ENCODE assay signal across 7 mouse cellular contexts in the genomic region with DNA sequence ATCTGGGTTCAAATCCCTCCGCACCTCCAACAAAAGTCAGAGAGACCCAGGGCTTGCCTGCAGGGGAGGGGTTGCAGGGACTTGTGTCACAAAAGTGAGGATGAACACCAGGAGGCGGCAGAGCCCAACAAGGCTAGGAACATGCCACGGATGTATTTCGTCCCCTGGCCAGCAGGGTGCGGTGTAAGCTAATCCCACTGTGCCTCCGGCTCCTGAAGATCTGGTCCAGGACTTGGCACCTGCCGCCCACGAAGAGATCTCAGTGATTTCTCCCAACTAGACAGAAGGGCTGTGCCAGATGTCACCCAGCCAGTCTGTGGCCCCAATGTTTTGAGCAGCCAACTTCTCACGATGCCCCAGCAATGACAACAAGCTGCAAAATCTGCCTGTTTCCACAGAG. TPM values are rescaled to one million over a fixed set of nuclear protein-coding genes. Genes with fewer than 3 reads are reported as not detected.
DNase-seq lines count a peak whose midpoint lies in the region; ATAC-seq and TF ChIP-seq lines count a peak whose summit lies in the region.

No protein-coding gene starts in this region.

- 0 out of 2 replicates have a peak, but pooled peaks have one; percentile 42 for ATAC-seq in embryonic facial prominence, embryonic 11.5 days (replicated peaks; ENCODE audit: insufficient number of reproducible peaks, low FRiP score, low TSS enrichment, low read depth)
- peak; percentile 94 for ATAC-seq in granulocyte monocyte progenitor cell, adult 5-6 weeks (replicated peaks; ENCODE audit: poor library complexity, severe bottlenecking)
- peak; percentile 61 for ATAC-seq in intestine, postnatal 0 days
- ATAC-seq in midbrain, embryonic 11.5 days (ENCODE audit: low FRiP score) = peak; percentile 52; the same call in 1 of the 2 replicates

- H3K9me3 ChIP-seq in embryonic facial prominence, embryonic 11.5 days (replicated peaks; ENCODE audit: control insufficient read depth, low read length) = no peaks in the 10 kb centered on the region
- no peaks in the 10 kb centered on the region for H3K9me3 ChIP-seq in intestine, postnatal 0 days (ENCODE audit: control insufficient read depth)
- no peaks in the 10 kb centered on the region for H3K9me3 ChIP-seq in midbrain, embryonic 11.5 days (ENCODE audit: control insufficient read depth, low read length)

- no peaks in the 10 kb centered on the region for H3K4me1 ChIP-seq in embryonic facial prominence, embryonic 11.5 days (ENCODE audit: control insufficient read depth, insufficient read depth, low read length)
- no peaks in the 10 kb centered on the region; the same call in 1 of the 2 replicates for H3K4me1 ChIP-seq in intestine, postnatal 0 days (replicated peaks; ENCODE audit: control insufficient read depth, insufficient read depth, low read length)
- H3K4me1 ChIP-seq in midbrain, embryonic 11.5 days (ENCODE audit: control insufficient read depth, insufficient read depth, low read length) = 0 out of 2 replicates have a peak, but pooled peaks cover 2% of the 10 kb centered on the region

- no peak overlapping the region for H3K9ac ChIP-seq in embryonic facial prominence, embryonic 11.5 days (replicated peaks; ENCODE audit: low read length)
- no peak overlapping the region for H3K9ac ChIP-seq in intestine, postnatal 0 days (ENCODE audit: low read depth, low read length)
- H3K9ac ChIP-seq in midbrain, embryonic 11.5 days (ENCODE audit: low read length) = peak overlapping the region; percentile 24; the same call in 1 of the 2 replicates

- no peaks in the 10 kb centered on the region for H3K27me3 ChIP-seq in embryonic facial prominence, embryonic 11.5 days (ENCODE audit: control insufficient read depth, insufficient read depth, low read length)
- H3K27me3 ChIP-seq in intestine, postnatal 0 days (replicated peaks; ENCODE audit: control insufficient read depth, insufficient read depth, low read length) = no peaks in the 10 kb centered on the region
- H3K27me3 ChIP-seq in midbrain, embryonic 11.5 days (ENCODE audit: control insufficient read depth, insufficient read depth, low read length) = no peaks in the 10 kb centered on the region

- peak; percentile 99 for TF ChIP-seq CTCF in intestine, postnatal 0 days (IDR thresholded peaks at IDR 0.05; ENCODE audit: low read depth)

- intact Hi-C loops in left cerebral cortex, postnatal 36 days (cut with DNase I) = loop anchor here (2.0 kb wide), 1 partner anchor 39 kb away; a partner anchor contains a TSS

- H3K4me3 ChIP-seq in embryonic facial prominence, embryonic 11.5 days (ENCODE audit: low read depth, low read length) = no peak overlapping the region
- no peak overlapping the region for H3K4me3 ChIP-seq in intestine, postnatal 0 days (ENCODE audit: low read depth, low read length)
- H3K4me3 ChIP-seq in midbrain, embryonic 11.5 days (ENCODE audit: low read depth, low read length) = no peak overlapping the region

- WGBS in embryonic facial prominence, embryonic 11.5 days = 9% methylated on average over 9 of the region's 9 CpGs
- WGBS in intestine, postnatal 0 days = 11% methylated on average over 9 of the region's 9 CpGs
- WGBS in midbrain, embryonic 11.5 days = 15% methylated on average over 9 of the region's 9 CpGs

- no peak overlapping the region for H3K27ac ChIP-seq in embryonic facial prominence, embryonic 11.5 days (replicated peaks; ENCODE audit: low read depth, low read length)
- no peak overlapping the region for H3K27ac ChIP-seq in intestine, postnatal 0 days (ENCODE audit: low read depth, low read length)
- no peak overlapping the region for H3K27ac ChIP-seq in midbrain, embryonic 11.5 days (ENCODE audit: low read depth, low read length)

- H3K36me3 ChIP-seq in embryonic facial prominence, embryonic 11.5 days (replicated peaks; ENCODE audit: control insufficient read depth, insufficient read depth, low read depth, low read length) = no peaks in the 10 kb centered on the region
- H3K36me3 ChIP-seq in intestine, postnatal 0 days (ENCODE audit: control insufficient read depth, insufficient read depth) = no peaks in the 10 kb centered on the region
- no peaks in the 10 kb centered on the region for H3K36me3 ChIP-seq in midbrain, embryonic 11.5 days (ENCODE audit: control insufficient read depth, insufficient read depth, low read length)

- H3K4me2 ChIP-seq in embryonic facial prominence, embryonic 11.5 days (ENCODE audit: low read depth, low read length) = no peak overlapping the region; the same call in 1 of the 2 replicates
- peak overlapping the region; percentile 52 for H3K4me2 ChIP-seq in intestine, postnatal 0 days (replicated peaks; ENCODE audit: low read depth)
- H3K4me2 ChIP-seq in midbrain, embryonic 11.5 days = peak overlapping the region; percentile 19; the same call in 1 of the 2 replicates

- peak; percentile 95 for DNase-seq in adrenal gland, postnatal 14 days
- DNase-seq in embryonic facial prominence, embryonic 11.5 days (ENCODE audit: low spot score) = peak; percentile 90
- peak; percentile 87 to 89 for DNase-seq in left cerebral cortex, postnatal 36 days (ENCODE audit: low spot score in 2 of 2)
- peak; percentile 98 for DNase-seq in midbrain, embryonic 11.5 days (ENCODE audit: low spot score, missing footprints)
- peak; percentile 67 for DNase-seq in skeletal muscle tissue, adult 2 months (ENCODE audit: low read depth, low spot score)

RNA-seq across cellular contexts. Expression of a gene that starts 7.7 kb away (rescaled TPM):
- total RNA-seq in adrenal gland, postnatal 14 days (2021) = 153 and 188 TPM in 2 replicates
- polyA plus RNA-seq in embryonic facial prominence, embryonic 11.5 days (2014; fragmentation: Nextera tagmentation; extraction: Ambion mirVana) = 43.9 and 47.0 TPM in 2 replicates
- total RNA-seq in granulocyte monocyte progenitor cell, adult 5-6 weeks (2014; fragmentation: Nextera tagmentation) = 12.4 and 14.1 TPM in 2 replicates
- 8.5 and 10.3 TPM in 2 replicates for total RNA-seq in granulocyte monocyte progenitor cell, adult 5-6 weeks (2017)
- 121 and 133 TPM in 2 replicates for polyA plus RNA-seq in intestine, postnatal 0 days (2015; fragmentation: Nextera tagmentation; extraction: Ambion mirVana)
- 10 to 100 TPM; 23.5 to 31.0 TPM for total RNA-seq in left cerebral cortex, postnatal 36 days (2021)
- polyA plus RNA-seq in midbrain, embryonic 11.5 days (2014; fragmentation: Nextera tagmentation; extraction: Ambion mirVana) = 37.4 and 38.2 TPM in 2 replicates

RNA-seq across cellular contexts. Expression of a gene that starts 38.8 kb away (rescaled TPM):
- 12.0 and 13.6 TPM in 2 replicates for total RNA-seq in adrenal gland, postnatal 14 days (2021)
- 41.5 and 42.5 TPM in 2 replicates for polyA plus RNA-seq in embryonic facial prominence, embryonic 11.5 days (2014; fragmentation: Nextera tagmentation; extraction: Ambion mirVana)
- 10.0 and 12.2 TPM in 2 replicates for total RNA-seq in granulocyte monocyte progenitor cell, adult 5-6 weeks (2014; fragmentation: Nextera tagmentation)
- total RNA-seq in granulocyte monocyte progenitor cell, adult 5-6 weeks (2017) = 9.0 and 9.3 TPM in 2 replicates
- polyA plus RNA-seq in intestine, postnatal 0 days (2015; fragmentation: Nextera tagmentation; extraction: Ambion mirVana) = 8.5 TPM in 2 replicates
- 1 to 10 TPM; 8.0 to 8.8 TPM for total RNA-seq in left cerebral cortex, postnatal 36 days (2021)
- polyA plus RNA-seq in midbrain, embryonic 11.5 days (2014; fragmentation: Nextera tagmentation; extraction: Ambion mirVana) = 41.2 and 44.7 TPM in 2 replicates

RNA-seq across cellular contexts. Expression of a gene that starts 44.9 kb away (rescaled TPM):
- total RNA-seq in adrenal gland, postnatal 14 days (2021) = 15.0 and 18.2 TPM in 2 replicates
- polyA plus RNA-seq in embryonic facial prominence, embryonic 11.5 days (2014; fragmentation: Nextera tagmentation; extraction: Ambion mirVana) = 59.8 and 61.1 TPM in 2 replicates
- 34.6 and 70.2 TPM in 2 replicates for total RNA-seq in granulocyte monocyte progenitor cell, adult 5-6 weeks (2014; fragmentation: Nextera tagmentation)
- 60.8 and 64.1 TPM in 2 replicates for total RNA-seq in granulocyte monocyte progenitor cell, adult 5-6 weeks (2017)
- polyA plus RNA-seq in intestine, postnatal 0 days (2015; fragmentation: Nextera tagmentation; extraction: Ambion mirVana) = 11.4 and 13.7 TPM in 2 replicates
- total RNA-seq in left cerebral cortex, postnatal 36 days (2021) = 10 to 100 TPM; 10.9 to 13.5 TPM
- 51.6 and 56.3 TPM in 2 replicates for polyA plus RNA-seq in midbrain, embryonic 11.5 days (2014; fragmentation: Nextera tagmentation; extraction: Ambion mirVana)

Comparison
In these comparisons a context has a peak if more than half of its experiments do, and no peak if none do; other contexts are left out.
1. ATAC-seq: peak in every context shown above with its lines; median percentile 94 in granulocyte monocyte progenitor cell, adult 5-6 weeks; 61 in intestine, postnatal 0 days; 52 in midbrain, embryonic 11.5 days; 42 in embryonic facial prominence, embryonic 11.5 days.